Mouse (Mus musculus) stomach, postnatal 0 days (tissue): ENCODE measurements around the gene Zc3h12a. TPM values are rescaled to one million over a fixed set of nuclear protein-coding genes. Genes with fewer than 3 reads are reported as not detected.

Experiments
- ATAC-seq: fragments of 200-750 bp; cut with Nextera tagmentation; 2 replicates; pipeline ENCODE4 v1.8.0; 2017; ENCODE audit not compliant: low FRiP score, low TSS enrichment
- DNase-seq: peaks from one replicate; pipeline ENCODE4 v3.0.0-alpha.2; 2016; ENCODE audit warnings: low spot score
- H3K27ac ChIP-seq: fragments of 300-500 bp; sonication (generic); replicated peaks from 2 replicates; pipeline ENCODE4 v1.5.1; 2014; ENCODE audit warnings: mild to moderate bottlenecking, control low read depth
- H3K27me3 ChIP-seq: fragments of 300-500 bp; sonication (generic); 2 replicates; pipeline ENCODE4 v1.6.1; 2014; ENCODE audit warnings: low read length; ENCODE audit not compliant: control insufficient read depth, insufficient read depth
- H3K36me3 ChIP-seq: fragments of 300-500 bp; sonication (generic); 2 replicates; pipeline ENCODE4 v1.6.1; 2014; ENCODE audit warnings: low read length, mixed read lengths; ENCODE audit not compliant: control insufficient read depth, insufficient read depth
- H3K4me1 ChIP-seq: fragments of 300-500 bp; sonication (generic); replicated peaks from 2 replicates; pipeline ENCODE4 v1.6.1; 2014; ENCODE audit warnings: antibody characterized with exemption; ENCODE audit not compliant: control insufficient read depth, insufficient read depth
- H3K4me2 ChIP-seq: fragments of 300-500 bp; sonication (generic); replicated peaks from 2 replicates; pipeline ENCODE4 v1.6.1; 2014; ENCODE audit warnings: low read depth, mild to moderate bottlenecking, control low read depth, moderate library complexity
- H3K4me3 ChIP-seq: fragments of 300-500 bp; sonication (generic); 2 replicates; pipeline ENCODE4 v1.5.1; 2014; ENCODE audit warnings: low read depth, low read length, control low read depth
- H3K9ac ChIP-seq: fragments of 300-500 bp; sonication (generic); 2 replicates; pipeline ENCODE4 v1.6.1; 2014; ENCODE audit warnings: mild to moderate bottlenecking, low read length, control low read depth, mixed read lengths
- H3K9me3 ChIP-seq: fragments of 300-500 bp; sonication (generic); 2 replicates; pipeline ENCODE4 v1.6.1; 2016; ENCODE audit warnings: low read length; ENCODE audit not compliant: control insufficient read depth
- CTCF ChIP-seq: IDR thresholded peaks from 2 replicates; pipeline ENCODE4 v1.5.1; 2016; ENCODE audit warnings: antibody characterized with exemption, low read depth, mild to moderate bottlenecking, moderate library complexity
- EP300 ChIP-seq: optimal IDR thresholded peaks from 2 replicates; pipeline ENCODE3; 2016; ENCODE audit warnings: antibody characterized with exemption
- WGBS: fragments of 180-500 bp; shearing (Covaris S2); extraction: QIAGEN DNeasy Blood & Tissue Kit; methylation state at CpG from one replicate; pipeline ENCODE4 v1.1.7; 2014; 5-methylcytosine and 5-hydroxymethylcytosine counted together
- polyA plus RNA-seq: library from polyadenylated mRNA; unstranded; fragments of >200 nt; fragmentation: Nextera tagmentation; extraction: Ambion mirVana; gene quantifications from 2 replicates; pipeline ENCODE4 v1.2.1, GENCODE M21; 2015

The Zc3h12a gene
- polyA plus RNA-seq, 1 experiment from 2014 or later = 2.7 TPM

GRCm38 (mm10) chr4:125138321-125138720 is 10.7 kb upstream of the Zc3h12a start:
- Histone ChIP-seq H3K27ac (no peak overlapping the region), H3K9ac (no peak overlapping the region), H3K27me3 (no peaks in the 10 kb centered on the region), H3K4me2 (no peak overlapping the region), H3K9me3 (no peaks in the 10 kb centered on the region), H3K4me3 (no peak overlapping the region), H3K4me1 (no peaks in the 10 kb centered on the region), H3K36me3 (no peaks in the 10 kb centered on the region)
- WGBS = 39% methylated on average over 7 of the region's 7 CpGs
- no peak for ATAC-seq
- TF ChIP-seq EP300 (no peak), CTCF (no peak)
- no peak for DNase-seq

GRCm38 (mm10) chr4:125136303-125136888 is 8.8 kb upstream of the Zc3h12a start:
- no peak for ATAC-seq
- DNase-seq = no peak

GRCm38 (mm10) chr4:125135076-125135855 is 7.6 kb upstream of the Zc3h12a start:
- H3K9ac ChIP-seq = no peak overlapping the region
- no peaks in the 10 kb centered on the region for H3K4me1 ChIP-seq
- no peaks in the 10 kb centered on the region for H3K27me3 ChIP-seq
- H3K36me3 ChIP-seq = no peaks in the 10 kb centered on the region
- no peak overlapping the region for H3K27ac ChIP-seq
- no peak overlapping the region for H3K4me2 ChIP-seq
- ATAC-seq (no peak), DNase-seq (no peak)
- no peak overlapping the region for H3K4me3 ChIP-seq
- no peaks in the 10 kb centered on the region for H3K9me3 ChIP-seq
- TF ChIP-seq EP300 (no peak), CTCF (no peak)
- WGBS = 75% methylated on average over 10 of the region's 10 CpGs

More at GRCm38 (mm10) chr4:125136303-125136888, 8.8 kb upstream of the Zc3h12a start:
- Histone ChIP-seq H3K4me1 (no peaks in the 10 kb centered on the region), H3K9me3 (no peaks in the 10 kb centered on the region), H3K4me2 (no peak overlapping the region), H3K27ac (no peak overlapping the region), H3K9ac (no peak overlapping the region), H3K36me3 (no peaks in the 10 kb centered on the region), H3K4me3 (no peak overlapping the region), H3K27me3 (no peaks in the 10 kb centered on the region)
- 52% methylated on average over 12 of the region's 12 CpGs for WGBS
- TF ChIP-seq EP300 (no peak), CTCF (no peak)

GRCm38 (mm10) chr4:125134631-125135030 is 7.0 kb upstream of the Zc3h12a start:
- H3K9me3 ChIP-seq = no peaks in the 10 kb centered on the region
- 65% methylated on average over 5 of the region's 5 CpGs for WGBS
- no peak for TF ChIP-seq EP300
- no peak for TF ChIP-seq CTCF
- H3K4me2 ChIP-seq = no peak overlapping the region
- ATAC-seq (no peak), DNase-seq (no peak)
- no peaks in the 10 kb centered on the region for H3K27me3 ChIP-seq
- no peaks in the 10 kb centered on the region for H3K4me1 ChIP-seq
- H3K4me3 ChIP-seq = no peak overlapping the region
- peak overlapping the region; percentile 40; the same call in 1 of the 2 replicates for H3K27ac ChIP-seq
- H3K9ac ChIP-seq = no peak overlapping the region
- no peaks in the 10 kb centered on the region for H3K36me3 ChIP-seq

GRCm38 (mm10) chr4:125134192-125134591 is 6.6 kb upstream of the Zc3h12a start:
- Histone ChIP-seq H3K36me3 (no peaks in the 10 kb centered on the region), H3K4me2 (no peak overlapping the region), H3K27me3 (no peaks in the 10 kb centered on the region), H3K4me3 (no peak overlapping the region), H3K27ac (peak overlapping the region; percentile 53; the same call in 1 of the 2 replicates), H3K4me1 (no peaks in the 10 kb centered on the region), H3K9ac (no peak overlapping the region), H3K9me3 (no peaks in the 10 kb centered on the region)
- WGBS = 63% methylated on average over 4 of the region's 4 CpGs
- DNase-seq (no peak), ATAC-seq (peak; percentile 51; the same call in 1 of the 2 replicates)
- TF ChIP-seq EP300 (no peak), CTCF (no peak)

GRCm38 (mm10) chr4:125132394-125132793 is 4.8 kb upstream of the Zc3h12a start:
- Histone ChIP-seq H3K36me3 (no peaks in the 10 kb centered on the region), H3K9me3 (no peaks in the 10 kb centered on the region), H3K4me1 (no peaks in the 10 kb centered on the region), H3K4me3 (no peak overlapping the region), H3K9ac (no peak overlapping the region), H3K27ac (no peak overlapping the region), H3K4me2 (no peak overlapping the region), H3K27me3 (no peaks in the 10 kb centered on the region)
- DNase-seq = peak; percentile 74
- no peak for ATAC-seq
- WGBS = 28% methylated on average over 5 of the region's 5 CpGs
- TF ChIP-seq CTCF (peak; percentile 86), EP300 (no peak)
